Mouse (Mus musculus) MEL (cell line): Measurements from ENCODE around the gene Galt. TPM values are rescaled to one million over a fixed set of nuclear protein-coding genes. Genes with fewer than 3 reads are reported as not detected.

ENCODE experiments used
- DNase-seq: peaks from one replicate; pipeline ENCODE4 v3.0.0; 2011; ENCODE audit warnings: low read depth, low spot score
- H3K27ac ChIP-seq: 2 replicates; pipeline ENCODE4 v1.5.1; 2012; ENCODE audit warnings: low read depth, mild to moderate bottlenecking, control low read depth, low read length, moderate library complexity; ENCODE audit not compliant: control insufficient read depth
- H3K27me3 ChIP-seq, 2 experiments: fragments of 150-350 bp in 1 of 2; sonication (generic) in 1 of 2; 2 replicates each; pipeline ENCODE4 v1.6.1; 2012; ENCODE audit warnings: low read length in 2 of 2, mild to moderate bottlenecking in 2 of 2, improper control_type of control experiment in 1 of 2, moderate library complexity in 1 of 2; ENCODE audit not compliant: insufficient read depth in 2 of 2, control insufficient read depth in 1 of 2
- H3K36me3 ChIP-seq, 2 experiments: 2 replicates each; pipeline ENCODE4 v1.6.1; 2012 to 2014; ENCODE audit warnings: low read length in 2 of 2, improper control_type of control experiment in 1 of 2, inconsistent platforms in 1 of 2, mild to moderate bottlenecking in 1 of 2; ENCODE audit not compliant: insufficient read depth in 2 of 2, control insufficient read depth in 1 of 2
- H3K4me1 ChIP-seq, 2 experiments: fragments of 150-350 bp in 1 of 2; sonication (generic) in 1 of 2; 2 replicates each; pipeline ENCODE4 v1.6.1; 2012; ENCODE audit warnings: low read length in 2 of 2, improper control_type of control experiment in 1 of 2, mild to moderate bottlenecking in 1 of 2; ENCODE audit not compliant: insufficient read depth in 2 of 2, control insufficient read depth in 1 of 2
- H3K4me3 ChIP-seq, 2 experiments: fragments of 150-350 bp in 1 of 2; sonication (generic) in 1 of 2; 2 replicates each; pipeline ENCODE4 v1.5.1; 2012; ENCODE audit warnings: low read depth in 2 of 2, low read length in 2 of 2, mild to moderate bottlenecking in 2 of 2, moderate library complexity in 2 of 2, control low read depth in 1 of 2, improper control_type of control experiment in 1 of 2; ENCODE audit not compliant: control insufficient read depth in 1 of 2, insufficient read depth in 1 of 2
- H3K79me2 ChIP-seq: 2 replicates; pipeline ENCODE4 v1.6.1; 2012; ENCODE audit warnings: mild to moderate bottlenecking, low read length, moderate library complexity; ENCODE audit not compliant: control insufficient read depth, poor library complexity, insufficient read depth
- H3K9ac ChIP-seq: 2 replicates; pipeline ENCODE4 v1.6.1; 2012; ENCODE audit warnings: low read depth, mild to moderate bottlenecking, control low read depth, low read length, moderate library complexity; ENCODE audit not compliant: control insufficient read depth, poor library complexity, severe bottlenecking
- H3K9me3 ChIP-seq: fragments of 150-350 bp; sonication (generic); replicated peaks from 2 replicates; pipeline ENCODE4 v1.6.1; 2012; ENCODE audit warnings: mild to moderate bottlenecking, low read length, improper control_type of control experiment, moderate library complexity; ENCODE audit not compliant: insufficient read depth
- CHD1 ChIP-seq: IDR thresholded peaks from 2 replicates; pipeline ENCODE4 v1.6.1; 2012; ENCODE audit warnings: low read depth, mild to moderate bottlenecking, inconsistent platforms, low read length, improper control_type of control experiment
- CHD2 ChIP-seq: IDR thresholded peaks from 2 replicates; pipeline ENCODE4 v1.6.1; 2011; ENCODE audit warnings: low read length, improper control_type of control experiment
- CTCF ChIP-seq, 3 experiments: IDR thresholded peaks in 2 of 3; conservative IDR thresholded peaks in 1 of 3; 2 replicates each; pipeline ENCODE4 v1.5.1; 2011 to 2012; ENCODE audit warnings: low read length in 3 of 3, low read depth in 2 of 3, mild to moderate bottlenecking in 2 of 3, improper control_type of control experiment in 1 of 3, inconsistent platforms in 1 of 3, mixed read lengths in 1 of 3, moderate library complexity in 1 of 3; ENCODE audit not compliant: control insufficient read depth in 1 of 3, insufficient read depth in 1 of 3, poor library complexity in 1 of 3, severe bottlenecking in 1 of 3
- ELF1 ChIP-seq: IDR thresholded peaks from 2 replicates; pipeline ENCODE4 v1.6.1; 2014; ENCODE audit warnings: low read depth, mild to moderate bottlenecking, inconsistent platforms, low read length, improper control_type of control experiment, moderate library complexity
- EP300 ChIP-seq, 2 experiments: IDR thresholded peaks; 2 replicates each; pipeline ENCODE4 v1.6.1; 2011; ENCODE audit warnings: improper control_type of control experiment in 2 of 2, low read length in 2 of 2, low read depth in 1 of 2, mild to moderate bottlenecking in 1 of 2
- ETS1 ChIP-seq: IDR thresholded peaks from 2 replicates; pipeline ENCODE4 v1.6.1; 2012; ENCODE audit warnings: low read depth, mild to moderate bottlenecking, inconsistent platforms, low read length, improper control_type of control experiment, moderate library complexity
- GABPA ChIP-seq: IDR thresholded peaks from 2 replicates; pipeline ENCODE4 v1.6.1; 2012; ENCODE audit warnings: low read depth, mild to moderate bottlenecking, inconsistent platforms, low read length, improper control_type of control experiment, moderate library complexity
- GATA1 ChIP-seq: IDR thresholded peaks from 2 replicates; pipeline ENCODE4 v1.6.1; 2011; ENCODE audit warnings: low read depth, low read length, improper control_type of control experiment
- HCFC1 ChIP-seq: IDR thresholded peaks from 2 replicates; pipeline ENCODE4 v1.6.1; 2012; ENCODE audit warnings: low read depth, mild to moderate bottlenecking, inconsistent platforms, low read length, improper control_type of control experiment, moderate library complexity
- JUND ChIP-seq: IDR thresholded peaks from 2 replicates; pipeline ENCODE4 v1.6.1; 2011; ENCODE audit warnings: low read depth, mild to moderate bottlenecking, improper control_type of control experiment, low read length
- KAT2A ChIP-seq: conservative IDR thresholded peaks from 2 replicates; pipeline ENCODE4 v1.6.1; 2012; ENCODE audit warnings: low read depth, low read length, improper control_type of control experiment, inconsistent platforms
- MAFK ChIP-seq: IDR thresholded peaks from 2 replicates; pipeline ENCODE4 v1.6.1; 2011; ENCODE audit warnings: low read depth, mild to moderate bottlenecking, low read length, improper control_type of control experiment, borderline replicate concordance
- MAX ChIP-seq: IDR thresholded peaks from 2 replicates; pipeline ENCODE4 v1.6.1; 2011; ENCODE audit warnings: low read length, improper control_type of control experiment
- MXI1 ChIP-seq: IDR thresholded peaks from 2 replicates; pipeline ENCODE4 v1.6.1; 2011; ENCODE audit warnings: mild to moderate bottlenecking, low read depth, low read length, improper control_type of control experiment
- MYC ChIP-seq: IDR thresholded peaks from 2 replicates; pipeline ENCODE4 v1.6.1; 2011; ENCODE audit warnings: low read depth, mild to moderate bottlenecking, low read length, improper control_type of control experiment, moderate library complexity
- NELFE ChIP-seq: IDR thresholded peaks from 2 replicates; pipeline ENCODE4 v1.6.1; 2011; ENCODE audit warnings: low read depth, low read length, improper control_type of control experiment
- NRF1 ChIP-seq: IDR thresholded peaks from 2 replicates; pipeline ENCODE4 v1.6.1; 2014; ENCODE audit warnings: low read depth, mild to moderate bottlenecking, inconsistent platforms, low read length, improper control_type of control experiment, moderate library complexity; ENCODE audit not compliant: poor library complexity, insufficient read depth, severe bottlenecking
- POLR2A ChIP-seq, 2 experiments: IDR thresholded peaks; 2 replicates each; pipeline ENCODE4 v1.6.1; 2011 to 2012; ENCODE audit warnings: low read length in 2 of 2, mild to moderate bottlenecking in 2 of 2, control low read depth in 1 of 2, improper control_type of control experiment in 1 of 2, low read depth in 1 of 2, moderate library complexity in 1 of 2; ENCODE audit not compliant: control insufficient read depth in 1 of 2, insufficient read depth in 1 of 2, poor library complexity in 1 of 2
- POLR2AphosphoS2 ChIP-seq: IDR thresholded peaks from 2 replicates; pipeline ENCODE4 v1.6.1; 2011; ENCODE audit warnings: low read length, improper control_type of control experiment
- POLR2AphosphoS5 ChIP-seq: IDR thresholded peaks from 2 replicates; pipeline ENCODE4 v1.6.1; 2012; ENCODE audit warnings: low read depth, borderline replicate concordance, mild to moderate bottlenecking, inconsistent platforms, low read length, moderate library complexity, mixed read lengths
- RAD21 ChIP-seq: IDR thresholded peaks from 2 replicates; pipeline ENCODE4 v1.6.1; 2011; ENCODE audit warnings: mild to moderate bottlenecking, low read depth, low read length, improper control_type of control experiment
- RCOR1 ChIP-seq: IDR thresholded peaks from 2 replicates; pipeline ENCODE4 v1.6.1; 2012; ENCODE audit warnings: low read depth, mild to moderate bottlenecking, inconsistent platforms, low read length, improper control_type of control experiment
- SIN3A ChIP-seq: IDR thresholded peaks from 2 replicates; pipeline ENCODE4 v1.6.1; 2012; ENCODE audit warnings: low read length, improper control_type of control experiment, inconsistent platforms
- SMC3 ChIP-seq: IDR thresholded peaks from 2 replicates; pipeline ENCODE4 v1.6.1; 2011; ENCODE audit warnings: low read depth, low read length, improper control_type of control experiment
- TAL1 ChIP-seq: IDR thresholded peaks from 2 replicates; pipeline ENCODE4 v1.6.1; 2012; ENCODE audit warnings: mild to moderate bottlenecking, inconsistent platforms, low read length, moderate library complexity, mixed read lengths
- TBP ChIP-seq: IDR thresholded peaks from 2 replicates; pipeline ENCODE4 v1.8.0; 2011; ENCODE audit warnings: low read depth, low read length, improper control_type of control experiment
- UBTF ChIP-seq: IDR thresholded peaks from 2 replicates; pipeline ENCODE4 v1.6.1; 2012; ENCODE audit warnings: low read depth, mild to moderate bottlenecking, inconsistent platforms, low read length, improper control_type of control experiment, moderate library complexity, borderline replicate concordance; ENCODE audit not compliant: insufficient read depth
- USF1 ChIP-seq: IDR thresholded peaks from 2 replicates; pipeline ENCODE4 v1.6.1; 2014; ENCODE audit warnings: low read depth, mild to moderate bottlenecking, inconsistent platforms, low read length, improper control_type of control experiment, moderate library complexity
- USF2 ChIP-seq, 2 experiments: IDR thresholded peaks; 2 replicates each; pipeline ENCODE4 v1.6.1; 2011 to 2012; ENCODE audit warnings: improper control_type of control experiment in 2 of 2, low read length in 2 of 2, borderline replicate concordance in 1 of 2, inconsistent platforms in 1 of 2, low read depth in 1 of 2, mild to moderate bottlenecking in 1 of 2; ENCODE audit not compliant: insufficient read depth in 1 of 2
- ZKSCAN1 ChIP-seq: IDR thresholded peaks from 2 replicates; pipeline ENCODE4 v1.6.1; 2012; ENCODE audit warnings: low read depth, mild to moderate bottlenecking, inconsistent platforms, low read length, improper control_type of control experiment, moderate library complexity
- ZNF384 ChIP-seq: IDR thresholded peaks from 2 replicates; pipeline ENCODE4 v1.6.1; 2012; ENCODE audit warnings: low read depth, mild to moderate bottlenecking, inconsistent platforms, low read length, improper control_type of control experiment
- polyA plus RNA-seq, 2 experiments: library from polyadenylated mRNA; stranded (reverse) in 1 of 2; unstranded in 1 of 2; fragments of >175 nt in 1 of 2; fragments of >200 nt in 1 of 2; gene quantifications; 2 replicates each; pipeline versions ENCODE4 v1.2.1 to v1.2.4; 2012; ENCODE audit warnings: low replicate concordance in 2 of 2, low read depth in 1 of 2; ENCODE audit not compliant: insufficient read length in 2 of 2, insufficient read depth in 1 of 2, missing spikeins in 1 of 2
- total RNA-seq: library from RNA; depleted of rRNA; stranded (reverse); fragments of 300-350 nt; gene quantifications from 2 replicates; pipeline ENCODE4 v1.2.3, GENCODE M21; 2012

Galt gene
- total and polyA plus RNA-seq, 3 experiments, result 26.5 to 31.9 TPM; not detected in 1

DNA sequence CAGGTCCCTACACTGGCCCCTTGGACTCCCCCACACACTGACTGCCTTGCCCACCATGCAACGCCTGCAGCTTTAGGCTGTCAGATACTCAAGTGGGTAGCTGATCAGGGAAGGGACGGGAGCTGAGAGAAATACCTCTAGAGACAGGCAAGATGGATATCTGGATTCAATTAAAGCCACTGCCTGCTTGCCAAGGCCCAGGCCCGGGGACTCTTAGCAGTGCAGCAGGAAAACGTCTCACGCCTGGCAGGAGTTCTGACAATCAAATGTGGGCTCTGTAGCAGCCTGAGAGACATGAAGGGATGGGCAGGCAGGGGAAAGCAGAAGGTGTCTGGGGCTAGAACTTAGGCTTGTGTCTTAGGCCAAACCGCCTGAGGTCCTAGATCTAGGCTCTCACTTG is 38.2 kb upstream of the Galt start:
- Histone ChIP-seq H3K36me3 (peaks cover 0 to 3% of the 10 kb centered on the region in 2 experiments; a peak in 1 of 4 replicates), H3K27me3 (no peaks in the 10 kb centered on the region), H3K27ac (no peak overlapping the region), H3K9me3 (no peaks in the 10 kb centered on the region), H3K9ac (no peak overlapping the region), H3K4me1 (peaks cover 2 to 11% of the 10 kb centered on the region in 2 experiments; a peak in 3 of 4 replicates), H3K4me3 (no peak overlapping the region), H3K79me2 (peaks cover 19% of the 10 kb centered on the region)
- DNase-seq, result no peak
- no peak for TF ChIP-seq RCOR1
- TF ChIP-seq EP300 (IDR thresholded peaks at IDR 0.05; ENCODE audit: low read depth in 1 of 2, low read length in 2 of 2), result no peak
- no peak for TF ChIP-seq ETS1
- no peak for TF ChIP-seq ZKSCAN1
- TF ChIP-seq MAFK, result no peak
- TF ChIP-seq POLR2AphosphoS2, result no peak
- TF ChIP-seq POLR2AphosphoS5, result no peak
- no peak for TF ChIP-seq MAX
- no peak for TF ChIP-seq ZNF384

DNA sequence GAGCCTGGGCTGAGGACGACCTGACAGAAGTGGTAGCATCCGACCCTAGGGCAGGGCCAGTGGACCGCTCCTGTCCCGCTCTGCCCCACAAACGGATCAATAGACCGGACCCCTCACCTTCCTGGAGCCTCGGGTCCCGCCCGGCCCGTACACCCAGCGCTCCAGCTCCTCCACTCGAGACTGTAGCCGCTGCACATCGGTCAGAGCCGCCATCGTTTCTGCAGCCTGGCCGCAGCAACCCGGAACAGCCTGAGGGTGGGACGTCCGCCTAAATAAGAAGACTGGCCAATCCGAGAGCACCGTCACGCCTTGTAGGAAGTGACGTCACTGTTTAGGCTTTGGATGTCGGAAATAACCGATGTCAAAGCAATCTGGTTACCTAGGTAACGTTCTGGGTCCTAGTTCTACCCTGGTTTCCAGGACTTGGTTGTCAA is 32.1 kb upstream of the Galt start, which contains the start of gene Dctn3:
Gene Dctn3, minus strand, starts transcription at position 253 of the 434 bp plus-strand sequence.
- peak; percentile 97 for DNase-seq
- no peaks in the 10 kb centered on the region for H3K27me3 ChIP-seq
- peaks cover 5 to 14% of the 10 kb centered on the region in 2 experiments; a peak in 3 of 4 replicates for H3K4me1 ChIP-seq
- peak within 1 kb of the TSS; percentile 85 for H3K9ac ChIP-seq
- H3K9me3 ChIP-seq, result no peaks in the 10 kb centered on the region
- H3K36me3 ChIP-seq, result peaks cover 0 to 12% of the 10 kb centered on the region in 2 experiments; a peak in 1 of 4 replicates
- H3K27ac ChIP-seq, result no peak within 1 kb of the TSS
- H3K79me2 ChIP-seq, result peaks cover 9% of the 10 kb centered on the region
- peak within 1 kb of the TSS; percentile 66 to 76 for H3K4me3 ChIP-seq
- TF ChIP-seq SMC3 (no peak), USF1 (no peak), ETS1 (no peak), ZNF384 (no peak), TBP (peak; percentile 81), CHD1 (no peak), NELFE (peak; percentile 90), CTCF (IDR thresholded peaks at IDR 0.05 in 2 of 3, conservative IDR thresholded peaks at IDR 0.05 in 1 of 3; ENCODE audit: control insufficient read depth in 1 of 3, insufficient read depth in 1 of 3, low read depth in 2 of 3, low read length in 3 of 3, poor library complexity in 1 of 3, severe bottlenecking in 1 of 3) (no peak), ZKSCAN1 (no peak), GABPA (no peak), NRF1 (no peak), RAD21 (no peak), UBTF (no peak), KAT2A (no peak; the same call in 1 of the 2 replicates), HCFC1 (peak; percentile 89), MXI1 (peak; percentile 54), CHD2 (no peak), MAX (no peak), POLR2A (IDR thresholded peaks at IDR 0.05; ENCODE audit: control insufficient read depth in 1 of 2, insufficient read depth in 1 of 2, low read depth in 1 of 2, low read length in 2 of 2, poor library complexity in 1 of 2) (peak; percentile 85 to 87), USF2 (IDR thresholded peaks at IDR 0.05; ENCODE audit: borderline replicate concordance in 1 of 2, insufficient read depth in 1 of 2, low read depth in 1 of 2, low read length in 2 of 2) (no peak), SIN3A (peak; percentile 96), EP300 (IDR thresholded peaks at IDR 0.05; ENCODE audit: low read depth in 1 of 2, low read length in 2 of 2) (no peak), JUND (no peak), MYC (no peak), GATA1 (no peak), POLR2AphosphoS5 (no peak), TAL1 (no peak), ELF1 (peak; percentile 99), RCOR1 (no peak)
